ENCODE assay signal across 10 mouse cellular contexts in genomic region chr6:97405311-97405710, GRCm38 (mm10).
DNase-seq lines count a peak whose midpoint lies in the region; ATAC-seq and TF ChIP-seq lines count a peak whose summit lies in the region.
"Had no signal": no experiment of that assay in that cellular context is flagged by ENCODE, and none has a peak within 500 bp of the region (broad histone marks: within the 10 kb centered on the region; RNA-seq: fewer than 3 reads in every experiment).

No protein-coding gene starts in this region.

- TF ChIP-seq CTCF in liver, embryonic 14.5 days (IDR thresholded peaks at IDR 0.05; ENCODE audit: low read depth), result no peak
- TF ChIP-seq CTCF in thymus, adult 2 months (IDR thresholded peaks at IDR 0.05; ENCODE audit: borderline replicate concordance, control insufficient read depth, extremely low read depth, insufficient read depth, low read length, poor library complexity), result no peak

- peak overlapping the region; percentile 25; the same call in 1 of the 2 replicates for H3K27ac ChIP-seq in embryonic facial prominence, embryonic 14.5 days (replicated peaks; ENCODE audit: low read depth, low read length)
- H3K27ac ChIP-seq in liver, embryonic 14.5 days, result no peak overlapping the region
- no peak overlapping the region for H3K27ac ChIP-seq in thymus, adult 2 months (ENCODE audit: control insufficient read depth, insufficient read depth, low read length)

- ATAC-seq in embryonic facial prominence, embryonic 14.5 days (ENCODE audit: low read depth), result peak; percentile 28; the same call in 1 of the 2 replicates
- ATAC-seq in liver, embryonic 14.5 days (ENCODE audit: insufficient read depth), result peak; percentile 84

- H3K9me3 ChIP-seq in embryonic facial prominence, embryonic 14.5 days (ENCODE audit: control insufficient read depth, low read length), result no peaks in the 10 kb centered on the region
- no peaks in the 10 kb centered on the region for H3K9me3 ChIP-seq in liver, embryonic 14.5 days (ENCODE audit: control insufficient read depth, low read length)

- no peak overlapping the region for H3K4me2 ChIP-seq in embryonic facial prominence, embryonic 14.5 days (ENCODE audit: low read depth, low read length)
- peak overlapping the region; percentile 37 for H3K4me2 ChIP-seq in liver, embryonic 14.5 days (ENCODE audit: low read depth)

- 19% methylated on average over 7 of the region's 7 CpGs for WGBS in embryonic facial prominence, embryonic 14.5 days
- WGBS in liver, embryonic 14.5 days (ENCODE audit: insufficient replicate concordance), result 12% methylated on average over 7 of the region's 7 CpGs
- WGBS in thymus, adult 2 months, result 89% methylated on average over 7 of the region's 7 CpGs

- peak; percentile 95 for DNase-seq in heart, adult 11 months
- no peak for DNase-seq in heart, adult 8-10 months (ENCODE audit: low spot score)
- DNase-seq in NIH3T3 (ENCODE audit: low read depth), result peak; percentile 67
- peak; percentile 80 for DNase-seq in embryonic facial prominence, embryonic 14.5 days (ENCODE audit: low spot score)
- peak; percentile 48 to 50 (median 50) for DNase-seq in liver, embryonic 14.5 days (ENCODE audit: low read depth in 3 of 3, low spot score in 3 of 3)
- no peak for DNase-seq in spleen, postnatal 36 days (ENCODE audit: low spot score in 2 of 2)
- DNase-seq in thymus, adult 2 months, result no peak
- DNase-seq in right cerebral cortex, postnatal 10 days (ENCODE audit: low spot score in 2 of 2), result no peak
- DNase-seq: adrenal gland, adult 8-10 months had no signal

- H3K4me3 ChIP-seq in embryonic facial prominence, embryonic 14.5 days (ENCODE audit: low read depth, low read length), result no peak overlapping the region
- no peak overlapping the region for H3K4me3 ChIP-seq in liver, embryonic 14.5 days (ENCODE audit: insufficient read depth in 1 of 2, low read depth in 2 of 2, low read length in 2 of 2)
- no peak overlapping the region for H3K4me3 ChIP-seq in thymus, adult 2 months (ENCODE audit: control insufficient read depth, insufficient read depth, low read length)

- peaks cover 9% of the 10 kb centered on the region; the same call in 1 of the 2 replicates for H3K4me1 ChIP-seq in embryonic facial prominence, embryonic 14.5 days (ENCODE audit: control insufficient read depth, insufficient read depth, low read length)
- H3K4me1 ChIP-seq in liver, embryonic 14.5 days (replicated peaks; ENCODE audit: control insufficient read depth in 2 of 2, insufficient read depth in 2 of 2, low read length in 1 of 2), result peaks cover 34 to 62% of the 10 kb centered on the region in 2 experiments
- H3K4me1 ChIP-seq in thymus, adult 2 months (replicated peaks; ENCODE audit: control insufficient read depth, insufficient read depth, low read length), result no peaks in the 10 kb centered on the region

- H3K36me3 ChIP-seq in embryonic facial prominence, embryonic 14.5 days (ENCODE audit: control insufficient read depth, insufficient read depth, low read length), result no peaks in the 10 kb centered on the region
- H3K36me3 ChIP-seq in liver, embryonic 14.5 days (replicated peaks; ENCODE audit: control insufficient read depth, insufficient read depth, low read depth), result no peaks in the 10 kb centered on the region
- no peaks in the 10 kb centered on the region for H3K36me3 ChIP-seq in thymus, adult 2 months (ENCODE audit: control insufficient read depth, insufficient read depth, low read length)

- TF ChIP-seq POLR2A in thymus, adult 2 months (IDR thresholded peaks at IDR 0.05; ENCODE audit: control insufficient read depth, extremely low read depth, insufficient read depth, low read length, poor library complexity), result no peak

- TF ChIP-seq EP300 in liver, embryonic 14.5 days (IDR thresholded peaks at IDR 0.05; ENCODE audit: low read depth), result peak; percentile 81

- no peaks in the 10 kb centered on the region for H3K27me3 ChIP-seq in embryonic facial prominence, embryonic 14.5 days (replicated peaks; ENCODE audit: control insufficient read depth, insufficient read depth, low read length)
- no peaks in the 10 kb centered on the region for H3K27me3 ChIP-seq in liver, embryonic 14.5 days (ENCODE audit: control insufficient read depth, insufficient read depth, low read length)
- no peaks in the 10 kb centered on the region for H3K27me3 ChIP-seq in thymus, adult 2 months (ENCODE audit: control insufficient read depth, insufficient read depth, low read length)
- H3K27me3 ChIP-seq: CH12.LX had no signal

- no peak overlapping the region for H3K9ac ChIP-seq in embryonic facial prominence, embryonic 14.5 days (ENCODE audit: low read depth, low read length)
- no peak overlapping the region for H3K9ac ChIP-seq in liver, embryonic 14.5 days (replicated peaks)

Comparison
In these comparisons a context has a peak if more than half of its experiments do, and no peak if none do; other contexts are left out.
1. DNase-seq: peak in heart, adult 11 months (single experiment), NIH3T3 (single experiment), embryonic facial prominence, embryonic 14.5 days (single experiment) and liver, embryonic 14.5 days (3 of 3); none in heart, adult 8-10 months (single experiment), spleen, postnatal 36 days (0 of 2), thymus, adult 2 months (single experiment) and right cerebral cortex, postnatal 10 days (0 of 2).